Mouse (Mus musculus) hindbrain, embryonic 14.5 days (tissue): Measurements from ENCODE around the gene 1110065P20Rik. TPM values are rescaled to one million over a fixed set of nuclear protein-coding genes. Genes with fewer than 3 reads are reported as not detected.

Experiments
- ATAC-seq: fragments of 200-750 bp; cut with Nextera tagmentation; 2 replicates; pipeline ENCODE4 v1.8.0; 2017; ENCODE audit warnings: moderate number of reproducible peaks, mild to moderate bottlenecking, moderate TSS enrichment, moderate library complexity; ENCODE audit not compliant: low FRiP score
- DNase-seq: peaks from one replicate; pipeline ENCODE4 v3.0.0-alpha.2; 2015; ENCODE audit warnings: low spot score
- H3K27ac ChIP-seq: fragments of 300-500 bp; sonication (generic); 2 replicates; pipeline ENCODE4 v1.5.1; 2014; ENCODE audit warnings: mild to moderate bottlenecking, moderate library complexity
- H3K27me3 ChIP-seq: fragments of 300-500 bp; sonication (generic); 2 replicates; pipeline ENCODE4 v1.6.1; 2014; ENCODE audit warnings: mild to moderate bottlenecking, low read length, mixed read lengths; ENCODE audit not compliant: control insufficient read depth, insufficient read depth
- H3K36me3 ChIP-seq: fragments of 300-500 bp; sonication (generic); replicated peaks from 2 replicates; pipeline ENCODE4 v1.6.1; 2014; ENCODE audit not compliant: control insufficient read depth, insufficient read depth
- H3K4me1 ChIP-seq: fragments of 300-500 bp; sonication (generic); replicated peaks from 2 replicates; pipeline ENCODE4 v1.6.1; 2014; ENCODE audit warnings: antibody characterized with exemption, low read length, mixed read lengths; ENCODE audit not compliant: control insufficient read depth, insufficient read depth
- H3K4me2 ChIP-seq: fragments of 300-500 bp; sonication (generic); replicated peaks from 2 replicates; pipeline ENCODE4 v1.6.1; 2014; ENCODE audit warnings: mild to moderate bottlenecking, moderate library complexity
- H3K4me3 ChIP-seq: fragments of 300-500 bp; sonication (generic); replicated peaks from 2 replicates; pipeline ENCODE4 v1.5.1; 2014; ENCODE audit warnings: mild to moderate bottlenecking, low read length
- H3K9ac ChIP-seq: fragments of 300-500 bp; sonication (generic); 2 replicates; pipeline ENCODE4 v1.6.1; 2014
- H3K9me3 ChIP-seq: fragments of 300-500 bp; sonication (generic); 2 replicates; pipeline ENCODE4 v1.6.1; 2016; ENCODE audit warnings: low read length; ENCODE audit not compliant: control insufficient read depth
- WGBS: fragments of 180-500 bp; shearing (Covaris S2); extraction: QIAGEN DNeasy Blood & Tissue Kit; methylation state at CpG from one replicate; pipeline ENCODE4 v1.1.7; 2014; 5-methylcytosine and 5-hydroxymethylcytosine counted together
- polyA plus RNA-seq: library from polyadenylated mRNA; unstranded; fragments of >200 nt; fragmentation: Nextera tagmentation; extraction: Ambion mirVana; gene quantifications from 2 replicates; pipeline ENCODE4 v1.2.1, GENCODE M21; 2014

1110065P20Rik gene
- polyA plus RNA-seq, 1 experiment from 2014 or later = 102 TPM

- Histone ChIP-seq H3K4me2 (peak within 1 kb of the TSS; percentile 76), H3K9me3 (no peaks in the 10 kb centered on the region), H3K27ac (peak within 1 kb of the TSS; percentile 96), H3K4me1 (peaks cover 15% of the 10 kb centered on the region), H3K4me3 (peak within 1 kb of the TSS; percentile 97), H3K27me3 (no peaks in the 10 kb centered on the region), H3K36me3 (peaks cover 34% of the 10 kb centered on the region), H3K9ac (peak within 1 kb of the TSS; percentile 88)
- DNase-seq (peak; percentile 98), ATAC-seq (peak; percentile 94)
- WGBS = under 1% methylated on average over 77 of the region's 90 CpGs
Measured at GRCm38 (mm10) chr4:124850261-124850913, 609 bp downstream of the 1110065P20Rik start, which contains the start of gene Yrdc. TSS of gene Yrdc (plus strand) at chr4:124850679.

GRCm38 (mm10) chr4:124849631-124850260 is 1.2 kb downstream of the 1110065P20Rik start:
- Histone ChIP-seq H3K27me3 (no peaks in the 10 kb centered on the region), H3K9ac (peak overlapping the region; percentile 88), H3K27ac (peak overlapping the region; percentile 96), H3K4me3 (peak overlapping the region; percentile 97), H3K4me1 (peaks cover 15% of the 10 kb centered on the region), H3K36me3 (peaks cover 35% of the 10 kb centered on the region), H3K9me3 (no peaks in the 10 kb centered on the region), H3K4me2 (peak overlapping the region; percentile 76)
- under 1% methylated on average over 24 of the region's 24 CpGs for WGBS
- peak; percentile 63 for DNase-seq
- ATAC-seq = peak; percentile 53

GRCm38 (mm10) chr4:124847573-124847972 is 3.4 kb downstream of the 1110065P20Rik start:
- 4% methylated on average over 8 of the region's 8 CpGs for WGBS
- H3K27ac ChIP-seq = no peak overlapping the region
- H3K4me3 ChIP-seq = no peak overlapping the region
- no peak overlapping the region for H3K9ac ChIP-seq
- ATAC-seq = no peak
- peaks cover 15% of the 10 kb centered on the region for H3K4me1 ChIP-seq
- DNase-seq = peak; percentile 73
- H3K27me3 ChIP-seq = no peaks in the 10 kb centered on the region
- peaks cover 21% of the 10 kb centered on the region for H3K36me3 ChIP-seq
- H3K4me2 ChIP-seq = no peak overlapping the region
- no peaks in the 10 kb centered on the region for H3K9me3 ChIP-seq

- H3K27me3 ChIP-seq = no peaks in the 10 kb centered on the region
- H3K9me3 ChIP-seq = no peaks in the 10 kb centered on the region
- H3K4me3 ChIP-seq = no peak overlapping the region
- WGBS = 49% methylated on average over 11 of the region's 11 CpGs
- H3K27ac ChIP-seq = no peak overlapping the region
- H3K4me2 ChIP-seq = no peak overlapping the region
- ATAC-seq = 0 out of 2 replicates have a peak, but pooled peaks have one; percentile 29
- DNase-seq = no peak
- no peaks in the 10 kb centered on the region for H3K4me1 ChIP-seq
- peaks cover 49% of the 10 kb centered on the region for H3K36me3 ChIP-seq
- H3K9ac ChIP-seq = no peak overlapping the region
Measured at GRCm38 (mm10) chr4:124843493-124843892, 7.5 kb downstream of the 1110065P20Rik start.

GRCm38 (mm10) chr4:124840998-124841397 is 10.0 kb downstream of the 1110065P20Rik start:
- peaks cover 68% of the 10 kb centered on the region for H3K36me3 ChIP-seq
- H3K27me3 ChIP-seq = no peaks in the 10 kb centered on the region
- no peak overlapping the region for H3K4me3 ChIP-seq
- WGBS = 98% methylated on average over 1 of the region's 1 CpGs
- DNase-seq (no peak), ATAC-seq (no peak)
- no peaks in the 10 kb centered on the region for H3K4me1 ChIP-seq
- no peak overlapping the region for H3K9ac ChIP-seq
- H3K9me3 ChIP-seq = no peaks in the 10 kb centered on the region
- H3K27ac ChIP-seq = no peak overlapping the region
- H3K4me2 ChIP-seq = no peak overlapping the region

GRCm38 (mm10) chr4:124838035-124838700 is 12.8 kb downstream of the 1110065P20Rik start:
- no peak overlapping the region for H3K9ac ChIP-seq
- H3K27ac ChIP-seq = no peak overlapping the region
- no peaks in the 10 kb centered on the region for H3K9me3 ChIP-seq
- H3K4me2 ChIP-seq = no peak overlapping the region
- no peaks in the 10 kb centered on the region for H3K27me3 ChIP-seq
- H3K4me3 ChIP-seq = no peak overlapping the region
- DNase-seq = no peak
- no peak for ATAC-seq
- 89% methylated on average over 14 of the region's 14 CpGs for whole genome bisulfite sequencing
- peaks cover 79% of the 10 kb centered on the region for H3K36me3 ChIP-seq
- H3K4me1 ChIP-seq = no peaks in the 10 kb centered on the region

- Histone ChIP-seq H3K27me3 (no peaks in the 10 kb centered on the region), H3K4me1 (no peaks in the 10 kb centered on the region), H3K9me3 (no peaks in the 10 kb centered on the region), H3K36me3 (peaks cover 65% of the 10 kb centered on the region), H3K9ac (no peak overlapping the region), H3K4me2 (no peak overlapping the region), H3K27ac (no peak overlapping the region), H3K4me3 (no peak overlapping the region)
- WGBS = 97% methylated on average over 10 of the region's 10 CpGs
- ATAC-seq (no peak), DNase-seq (no peak)
Measured at GRCm38 (mm10) chr4:124832796-124833195, 18.2 kb downstream of the 1110065P20Rik start.

GRCm38 (mm10) chr4:124829671-124830070 is 21.3 kb downstream of the 1110065P20Rik start:
- H3K4me2 ChIP-seq = no peak overlapping the region
- no peak for ATAC-seq
- no peaks in the 10 kb centered on the region for H3K27me3 ChIP-seq
- H3K9ac ChIP-seq = no peak overlapping the region
- H3K4me1 ChIP-seq = no peaks in the 10 kb centered on the region
- H3K27ac ChIP-seq = no peak overlapping the region
- peaks cover 70% of the 10 kb centered on the region for H3K36me3 ChIP-seq
- no peak overlapping the region for H3K4me3 ChIP-seq
- 86% methylated on average over 5 of the region's 5 CpGs for WGBS
- no peak for DNase-seq
- H3K9me3 ChIP-seq = no peaks in the 10 kb centered on the region

GRCm38 (mm10) chr4:124825371-124825965 is 25.5 kb downstream of the 1110065P20Rik start:
- ATAC-seq (no peak), DNase-seq (no peak)
- H3K27me3 ChIP-seq = no peaks in the 10 kb centered on the region
- 94% methylated on average over 21 of the region's 21 CpGs for WGBS
- no peaks in the 10 kb centered on the region for H3K9me3 ChIP-seq
- peaks cover 77% of the 10 kb centered on the region for H3K36me3 ChIP-seq
- H3K9ac ChIP-seq = no peak overlapping the region
- H3K27ac ChIP-seq = no peak overlapping the region
- H3K4me3 ChIP-seq = no peak overlapping the region
- no peak overlapping the region for H3K4me2 ChIP-seq
- no peaks in the 10 kb centered on the region for H3K4me1 ChIP-seq
